Mouse (Mus musculus) cerebellum, adult 8-10 months (tissue): ENCODE data around the gene Kbtbd8.
A peak's percentile ranks its signal among the peaks of the same experiment; 100 is the strongest.

Source experiments
- DNase-seq: peaks from one replicate; pipeline ENCODE4 v3.0.0; 2022

Gene Kbtbd8

GRCm38 (mm10) chr6:95116946-95117345 is at the start of gene Kbtbd8:
Kbtbd8 (plus strand) TSS chr6:95117240.
- DNase-seq = no peak

- DNase-seq = no peak
These were observed 47.3 kb upstream of the Kbtbd8 start for GRCm38 (mm10) chr6:95069753-95070152.

GRCm38 (mm10) chr6:95085276-95085675 is 31.8 kb upstream of the Kbtbd8 start:
- DNase-seq = no peak

DNA sequence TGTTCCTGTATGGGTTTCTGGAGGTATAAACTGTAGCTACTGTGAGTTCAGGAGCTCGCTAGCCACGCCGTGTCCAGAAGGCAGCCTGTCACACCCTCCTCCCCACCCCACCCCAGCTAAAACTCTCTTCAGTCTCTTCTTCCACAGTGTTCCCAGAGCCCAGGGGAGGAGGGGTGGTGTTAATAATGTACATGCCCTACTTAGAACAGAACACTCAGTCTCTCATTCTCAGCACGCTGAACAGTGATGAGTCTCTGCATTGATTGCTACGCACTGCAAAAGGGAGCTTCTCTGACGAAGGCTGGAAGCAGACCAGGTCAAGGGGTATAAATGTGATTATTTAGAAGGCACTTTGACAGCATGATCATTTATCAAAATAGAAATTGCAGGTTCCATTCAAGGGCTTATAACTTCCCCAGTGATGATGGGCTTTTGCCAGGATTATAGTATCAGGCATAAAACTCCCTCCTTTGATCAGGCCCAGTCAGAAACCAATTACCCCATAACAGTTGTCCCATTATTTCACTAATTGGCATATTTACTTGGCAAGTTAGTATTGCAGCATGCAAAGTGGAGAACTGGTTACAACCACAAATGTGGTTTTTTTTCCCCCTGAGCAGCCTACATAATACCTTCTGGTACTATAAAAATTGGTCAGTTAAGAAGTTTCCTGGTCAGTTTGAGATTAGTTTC is 29.7 kb upstream of the Kbtbd8 start:
- DNase-seq = no peak

DNA sequence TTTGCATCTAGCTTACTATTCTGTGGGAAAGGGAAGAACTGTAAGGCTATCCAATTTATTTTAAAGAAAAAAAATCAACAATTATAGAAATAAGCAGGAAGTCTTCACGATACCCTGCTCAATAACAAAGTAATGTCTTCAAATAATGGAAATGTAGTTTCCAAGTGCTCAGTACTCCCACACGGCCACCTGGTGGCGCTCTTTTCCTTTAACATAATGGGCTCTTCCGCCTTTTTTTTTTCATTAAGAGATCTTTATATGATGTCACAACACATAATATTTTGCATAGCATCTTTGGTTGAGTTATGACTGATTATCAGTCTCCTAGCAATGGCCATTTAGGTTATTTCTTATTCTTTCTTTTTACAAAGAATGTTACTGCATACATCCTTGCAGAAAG is 29.0 kb upstream of the Kbtbd8 start:
- DNase-seq = no peak

- no peak for DNase-seq
These were observed 22.3 kb upstream of the Kbtbd8 start for GRCm38 (mm10) chr6:95094695-95095094.

DNA sequence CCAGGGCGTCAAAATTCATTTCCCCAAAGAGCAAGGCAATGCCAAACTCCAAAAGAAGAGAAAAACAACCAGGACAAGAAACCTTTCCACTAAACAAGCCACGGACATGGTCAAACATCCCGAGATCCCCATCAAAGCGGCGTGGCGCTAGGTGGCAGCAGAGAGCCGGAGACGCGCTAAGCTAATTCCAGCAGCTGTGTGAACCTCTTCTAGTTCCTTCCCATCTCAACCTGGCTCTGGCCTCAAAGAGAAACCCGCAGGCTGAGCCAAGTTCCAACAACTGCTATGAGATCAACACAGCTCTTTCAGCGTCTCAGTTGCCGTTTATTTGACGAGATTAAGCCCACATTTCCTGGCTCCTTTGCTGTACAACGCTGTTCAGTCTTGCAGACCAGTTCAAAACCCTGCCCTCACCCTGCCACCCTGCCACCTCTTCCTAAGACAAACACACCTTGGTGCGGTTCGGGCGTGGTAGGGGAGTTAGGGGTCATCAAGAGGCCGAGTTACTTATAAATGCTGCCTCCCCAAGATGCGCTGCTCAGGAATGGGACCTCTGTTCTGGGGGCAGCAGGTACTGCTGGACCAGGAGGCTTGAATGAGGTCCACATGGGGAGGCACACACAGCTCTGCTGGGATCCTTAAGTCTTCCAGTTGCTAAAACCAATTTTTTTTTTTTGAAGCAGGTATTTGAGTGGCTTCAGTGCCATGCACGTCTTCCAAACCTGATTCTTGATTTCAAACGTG is 18.5 kb upstream of the Kbtbd8 start:
- DNase-seq = peak; percentile 70

- no peak for DNase-seq
These were observed 13.3 kb upstream of the Kbtbd8 start for GRCm38 (mm10) chr6:95103706-95104105.

DNA sequence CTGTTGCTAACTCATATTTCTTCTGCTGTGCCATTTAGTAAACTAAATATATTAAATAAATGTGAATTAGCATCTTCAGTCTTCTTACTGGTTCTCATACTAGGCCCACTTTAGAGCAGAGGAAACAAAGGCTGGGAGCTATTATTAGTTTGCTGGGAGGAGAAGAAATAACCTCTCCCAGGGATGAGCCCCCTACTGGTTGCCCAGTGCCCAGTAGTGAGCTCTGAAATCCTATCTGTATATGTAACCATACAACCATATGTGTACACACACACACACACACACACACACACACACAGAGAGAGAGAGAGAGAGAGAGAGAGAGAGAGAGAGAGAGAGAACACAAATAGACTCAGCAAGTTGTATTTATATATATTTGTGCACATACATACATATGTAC is 8.6 kb upstream of the Kbtbd8 start:
- DNase-seq = no peak

- no peak for DNase-seq
These were observed 7.2 kb upstream of the Kbtbd8 start for GRCm38 (mm10) chr6:95109691-95110450.

DNA sequence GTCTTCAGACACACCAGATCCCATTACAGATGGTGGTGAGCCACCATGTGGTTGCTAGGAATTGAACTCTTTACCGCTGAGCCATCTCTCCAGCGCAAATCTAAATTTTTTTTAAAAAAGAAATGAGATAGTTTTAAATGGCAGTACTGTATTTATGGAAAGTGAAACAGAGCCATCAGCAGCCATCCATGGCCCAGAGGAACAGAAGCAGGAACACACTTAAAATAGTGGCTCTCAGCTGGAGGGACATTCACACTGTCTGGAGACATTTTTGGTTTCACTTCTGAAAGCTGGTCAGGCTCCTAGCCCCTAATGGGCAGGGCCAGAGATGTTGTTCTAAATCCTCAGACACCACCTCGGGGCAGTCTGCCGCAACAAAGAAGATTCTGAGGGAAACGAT is 5.0 kb upstream of the Kbtbd8 start:
- no peak for DNase-seq

DNA sequence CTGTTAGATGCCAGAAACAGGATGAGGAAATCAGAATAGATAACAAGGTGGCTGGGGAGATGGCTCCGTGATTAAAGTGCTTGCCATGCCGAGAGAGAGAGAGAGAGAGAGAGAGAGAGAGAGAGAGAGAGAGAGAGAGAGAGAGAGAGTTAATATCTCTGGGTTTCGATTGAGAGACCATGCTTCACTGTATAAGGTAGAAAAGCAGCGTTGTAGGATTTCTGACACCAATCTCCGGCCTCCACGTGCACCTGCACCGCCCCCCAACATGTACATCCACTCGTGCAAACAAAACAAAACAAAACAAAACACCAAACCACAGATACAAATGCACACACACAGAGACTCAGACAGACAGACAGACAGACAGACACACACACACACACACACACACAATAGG is 527 bp upstream of the Kbtbd8 start:
- no peak for DNase-seq

- DNase-seq = peak; percentile 93
These were observed 838 bp downstream of the Kbtbd8 start for GRCm38 (mm10) chr6:95117614-95118541.

DNA sequence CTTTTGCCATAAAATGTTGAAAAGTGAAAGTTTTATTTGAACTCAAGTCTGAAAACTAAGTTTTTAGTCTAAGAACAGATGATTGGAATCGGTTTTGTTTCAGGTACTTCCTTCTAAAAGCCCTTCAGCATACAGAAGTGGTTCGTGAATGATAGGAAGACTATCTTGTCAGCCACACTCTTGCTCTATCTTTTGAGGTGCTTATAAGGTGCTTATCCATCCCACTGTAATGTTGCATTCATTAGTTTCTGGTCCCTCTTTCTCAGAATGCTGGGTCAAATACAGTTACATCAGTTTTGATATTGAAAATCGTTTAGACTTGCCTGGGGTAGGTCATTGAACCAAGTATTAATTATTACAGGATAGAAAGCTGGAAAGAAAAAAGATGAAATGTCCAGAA is 2.3 kb downstream of the Kbtbd8 start:
- DNase-seq = no peak

DNA sequence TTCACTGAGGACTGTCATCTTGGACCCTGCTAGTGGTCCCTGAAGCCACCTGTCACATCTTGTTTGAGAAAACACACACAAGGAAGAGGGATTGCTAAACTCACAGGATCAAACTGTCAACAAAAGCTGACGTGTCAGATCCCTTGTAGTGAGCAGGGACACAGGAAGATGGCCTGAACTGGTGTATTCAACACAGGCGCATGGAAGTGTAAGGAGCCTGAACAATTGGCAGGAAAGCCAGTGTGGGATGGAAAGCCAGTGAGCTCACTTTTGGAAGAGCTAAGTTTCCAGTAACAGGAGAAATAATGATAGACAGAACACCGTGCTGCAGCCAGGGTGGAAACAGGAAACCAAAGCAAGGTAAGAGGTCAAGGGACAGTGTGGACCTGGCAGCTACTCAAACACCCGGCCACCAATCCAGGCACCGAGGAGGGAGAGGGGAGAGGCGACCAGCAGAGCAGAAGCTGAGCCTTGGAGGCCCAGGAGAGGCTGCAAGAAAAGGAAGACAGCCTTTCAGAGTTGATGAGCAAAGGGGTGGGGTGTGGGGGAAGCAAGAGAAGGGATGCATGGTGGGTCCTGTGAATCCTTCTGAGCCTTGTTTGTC is 33.0 kb downstream of the Kbtbd8 start:
- no peak for DNase-seq

DNA sequence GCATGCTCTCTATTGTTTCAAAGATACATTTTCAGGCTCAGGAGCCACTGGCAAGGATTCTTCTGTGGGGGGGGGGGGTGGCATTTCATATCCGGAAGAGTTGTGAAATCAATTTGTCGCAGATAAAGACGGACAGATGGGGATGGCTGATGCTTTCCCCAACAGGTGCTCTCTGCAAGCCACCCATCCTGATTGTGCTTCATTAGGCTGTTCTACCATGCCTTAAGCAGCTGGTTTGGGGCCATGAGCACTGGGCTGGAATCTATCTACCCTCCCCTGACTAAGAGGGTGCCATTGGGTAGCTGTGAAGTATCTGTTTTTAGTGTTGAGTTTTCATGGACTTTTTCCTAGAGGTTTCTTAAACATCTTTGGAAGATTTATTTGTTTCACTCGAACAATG is 33.8 kb downstream of the Kbtbd8 start:
- DNase-seq = no peak

DNA sequence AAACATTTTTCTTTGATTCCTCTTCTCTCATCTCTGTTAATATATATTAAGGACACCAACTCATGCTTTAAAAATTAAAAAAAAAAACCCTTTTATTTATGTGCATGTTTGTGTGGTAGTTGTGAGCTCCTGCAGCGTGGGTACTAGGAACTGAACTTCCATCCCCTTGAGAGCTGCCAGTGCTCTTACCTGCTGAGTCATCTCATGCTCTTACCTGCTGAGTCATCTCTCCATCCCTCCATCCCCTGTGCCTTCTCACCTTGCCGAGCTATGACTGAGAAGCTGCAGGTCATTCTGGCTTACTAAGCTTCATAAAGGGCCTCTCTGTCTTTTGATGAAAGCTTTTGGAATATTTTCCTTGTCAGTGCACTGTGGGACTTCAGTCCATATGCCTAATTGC is 34.5 kb downstream of the Kbtbd8 start:
- DNase-seq = no peak

- DNase-seq = no peak
These were observed 46.9 kb downstream of the Kbtbd8 start for GRCm38 (mm10) chr6:95163965-95164364.

DNA sequence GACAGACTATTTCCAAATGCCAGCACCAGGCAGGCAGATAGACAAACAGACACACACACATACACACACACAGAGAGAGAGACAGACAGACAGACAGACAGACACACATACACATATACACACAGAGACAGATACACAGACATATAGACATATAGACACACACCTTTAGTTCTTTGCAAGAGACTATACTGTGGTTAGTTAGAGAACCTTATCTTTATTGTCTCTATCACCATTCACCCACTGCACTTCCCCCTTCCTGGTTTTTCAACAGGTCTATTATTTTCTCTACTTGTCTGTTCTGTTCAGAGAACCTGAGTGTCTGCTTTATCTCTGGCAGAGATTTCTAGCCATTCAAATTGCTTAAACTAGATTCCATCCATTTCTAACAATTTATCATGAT is 48.6 kb downstream of the Kbtbd8 start:
- DNase-seq = no peak

- peak; percentile 1 for DNase-seq
These were observed 50.7 kb downstream of the Kbtbd8 start for GRCm38 (mm10) chr6:95167668-95168227.

DNA sequence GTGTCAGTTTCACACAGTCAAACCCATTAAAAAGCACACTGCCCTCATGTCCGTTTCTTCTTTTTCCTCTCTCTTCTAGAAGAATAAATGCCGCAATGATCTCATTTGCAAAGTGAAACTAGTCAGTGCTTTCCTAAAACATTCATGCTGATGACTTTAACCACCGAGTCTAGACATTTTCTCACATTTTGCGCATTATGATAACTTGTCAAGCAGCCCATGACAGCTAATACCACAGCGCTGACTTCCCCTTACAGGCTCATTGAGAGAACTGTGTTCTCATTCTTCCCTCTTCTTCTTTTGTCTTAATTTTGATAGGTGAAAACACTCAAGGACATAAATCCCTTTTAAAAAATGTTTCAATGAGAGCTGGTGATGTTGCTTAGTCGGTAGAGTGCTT is 52.4 kb downstream of the Kbtbd8 start:
- no peak for DNase-seq
